Mouse (Mus musculus) testis, adult 2 months (tissue): ENCODE results near the gene Gm2a.

ENCODE experiments used
- CTCF ChIP-seq: fragments of 200-500 bp; IDR thresholded peaks from 2 replicates; pipeline ENCODE4 v1.5.1; 2012; ENCODE audit warnings: low read depth, mild to moderate bottlenecking, inconsistent platforms, low read length, moderate library complexity; ENCODE audit not compliant: control insufficient read depth, insufficient read depth, insufficient replicate concordance
- POLR2A ChIP-seq: fragments of 200-500 bp; IDR thresholded peaks from 2 replicates; pipeline ENCODE4 v1.6.1; 2012; ENCODE audit warnings: low read depth, mild to moderate bottlenecking, inconsistent platforms, low read length, moderate library complexity; ENCODE audit not compliant: control insufficient read depth

- TF ChIP-seq CTCF (no peak), POLR2A (peak; percentile 60; the same call in 1 of the 2 replicates)
These were observed 53.7 kb downstream of the Gm2a start, which contains the start of gene Slc36a3 for GRCm38 (mm10) chr11:55151608-55152007.
